Mouse (Mus musculus) limb, embryonic 12.5 days (tissue): ENCODE results near the gene Zbtb20. TPM values are rescaled to one million over a fixed set of nuclear protein-coding genes. Genes with fewer than 3 reads are reported as not detected.

ENCODE experiments used
- ATAC-seq: fragments of 200-750 bp; cut with Nextera tagmentation; 2 replicates; pipeline ENCODE4 v1.8.0; 2017; ENCODE audit warnings: low read depth, moderate TSS enrichment; ENCODE audit not compliant: insufficient number of reproducible peaks, insufficient read depth, low FRiP score, low TSS enrichment
- H3K27ac ChIP-seq: fragments of 300-500 bp; sonication (generic); 2 replicates; pipeline ENCODE4 v1.5.1; 2016; ENCODE audit warnings: mild to moderate bottlenecking, moderate library complexity
- H3K27me3 ChIP-seq: fragments of 300-500 bp; sonication (generic); 2 replicates; pipeline ENCODE4 v1.6.1; 2016; ENCODE audit warnings: mild to moderate bottlenecking, moderate library complexity
- H3K36me3 ChIP-seq: fragments of 300-500 bp; sonication (generic); 2 replicates; pipeline ENCODE4 v1.6.1; 2016; ENCODE audit warnings: mild to moderate bottlenecking, moderate library complexity
- H3K4me1 ChIP-seq: fragments of 300-500 bp; sonication (generic); replicated peaks from 2 replicates; pipeline ENCODE4 v1.6.1; 2016
- H3K4me2 ChIP-seq: fragments of 300-500 bp; sonication (generic); 2 replicates; pipeline ENCODE4 v1.6.1; 2016; ENCODE audit warnings: mild to moderate bottlenecking, moderate library complexity
- H3K4me3 ChIP-seq: fragments of 300-500 bp; sonication (generic); replicated peaks from 2 replicates; pipeline ENCODE4 v1.5.1; 2016; ENCODE audit warnings: mild to moderate bottlenecking
- H3K9ac ChIP-seq: fragments of 300-500 bp; sonication (generic); replicated peaks from 2 replicates; pipeline ENCODE4 v1.6.1; 2016; ENCODE audit warnings: mild to moderate bottlenecking, moderate library complexity
- H3K9me3 ChIP-seq: fragments of 300-500 bp; sonication (generic); 2 replicates; pipeline ENCODE4 v1.6.1; 2016; ENCODE audit warnings: mild to moderate bottlenecking, moderate library complexity
- WGBS: fragments of 180-500 bp; shearing (Covaris S2); methylation state at CpG from one replicate; pipeline ENCODE4 v1.1.7; 2016; 5-methylcytosine and 5-hydroxymethylcytosine counted together
- polyA plus RNA-seq: library from polyadenylated mRNA; unstranded; fragments of >200 nt; fragmentation: Nextera tagmentation; extraction: Ambion mirVana; gene quantifications from 2 replicates; pipeline ENCODE4 v1.2.1, GENCODE M21; 2016

The Zbtb20 gene
- polyA plus RNA-seq, 1 experiment from 2014 or later = 18.8 TPM

- Histone ChIP-seq H3K4me3 (no peak overlapping the region), H3K27me3 (no peaks in the 10 kb centered on the region), H3K4me1 (no peaks in the 10 kb centered on the region), H3K4me2 (no peak overlapping the region), H3K9me3 (no peaks in the 10 kb centered on the region), H3K36me3 (no peaks in the 10 kb centered on the region), H3K27ac (no peak overlapping the region), H3K9ac (no peak overlapping the region)
- WGBS = 74% methylated on average over 5 of the region's 5 CpGs
- ATAC-seq = no peak
Observed at GRCm38 (mm10) chr16:43386426-43386825, 510.7 kb downstream of the Zbtb20 start.

GRCm38 (mm10) chr16:43388389-43388788 is 512.7 kb downstream of the Zbtb20 start:
- 83% methylated on average over 5 of the region's 5 CpGs for WGBS
- Histone ChIP-seq H3K4me2 (no peak overlapping the region), H3K36me3 (no peaks in the 10 kb centered on the region), H3K4me3 (no peak overlapping the region), H3K4me1 (0 out of 2 replicates have a peak, but pooled peaks cover 2% of the 10 kb centered on the region), H3K9me3 (no peaks in the 10 kb centered on the region), H3K9ac (no peak overlapping the region), H3K27me3 (no peaks in the 10 kb centered on the region), H3K27ac (no peak overlapping the region)
- ATAC-seq = no peak

- H3K4me2 ChIP-seq = no peak overlapping the region
- 0 out of 2 replicates have a peak, but pooled peaks cover 4% of the 10 kb centered on the region for H3K4me1 ChIP-seq
- ATAC-seq = no peak
- H3K9me3 ChIP-seq = no peaks in the 10 kb centered on the region
- H3K27ac ChIP-seq = no peak overlapping the region
- 86% methylated on average over 4 of the region's 4 CpGs for WGBS
- no peaks in the 10 kb centered on the region for H3K27me3 ChIP-seq
- H3K36me3 ChIP-seq = no peaks in the 10 kb centered on the region
- H3K4me3 ChIP-seq = no peak overlapping the region
- no peak overlapping the region for H3K9ac ChIP-seq
Observed at GRCm38 (mm10) chr16:43390387-43390786, 514.7 kb downstream of the Zbtb20 start.

DNA sequence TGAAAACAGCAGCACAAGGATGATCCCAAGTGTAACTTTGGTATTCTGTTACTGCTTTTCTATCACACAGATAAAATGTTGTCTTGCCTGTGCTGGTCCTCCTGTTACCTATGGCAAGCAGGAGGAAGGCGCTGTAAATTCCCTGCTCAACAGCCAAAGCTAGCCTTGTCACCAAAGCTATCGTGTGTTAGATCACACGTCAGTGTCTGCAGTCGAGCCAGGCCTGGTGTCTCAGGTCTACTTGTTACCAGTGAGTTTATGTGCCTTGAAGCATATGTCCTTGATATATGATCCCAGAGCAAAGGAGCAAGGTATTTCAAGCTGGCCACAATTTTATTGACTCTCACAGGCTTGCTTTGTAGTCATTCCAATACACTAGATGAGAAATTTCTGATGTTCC is 517.7 kb downstream of the Zbtb20 start:
- Histone ChIP-seq H3K9me3 (no peaks in the 10 kb centered on the region), H3K36me3 (no peaks in the 10 kb centered on the region), H3K27ac (no peak overlapping the region), H3K9ac (no peak overlapping the region), H3K4me2 (no peak overlapping the region), H3K27me3 (no peaks in the 10 kb centered on the region), H3K4me3 (no peak overlapping the region), H3K4me1 (0 out of 2 replicates have a peak, but pooled peaks cover 4% of the 10 kb centered on the region)
- no peak for ATAC-seq
- 33% methylated on average over 4 of the region's 4 CpGs for WGBS

- H3K4me3 ChIP-seq = no peak overlapping the region
- H3K27ac ChIP-seq = no peak overlapping the region
- H3K4me2 ChIP-seq = no peak overlapping the region
- no peaks in the 10 kb centered on the region for H3K9me3 ChIP-seq
- no peak overlapping the region for H3K9ac ChIP-seq
- 74% methylated on average over 9 of the region's 9 CpGs for WGBS
- H3K4me1 ChIP-seq = 0 out of 2 replicates have a peak, but pooled peaks cover 4% of the 10 kb centered on the region
- H3K36me3 ChIP-seq = no peaks in the 10 kb centered on the region
- ATAC-seq = no peak
- H3K27me3 ChIP-seq = no peaks in the 10 kb centered on the region
Observed at GRCm38 (mm10) chr16:43394013-43394568, 518.4 kb downstream of the Zbtb20 start.

- Histone ChIP-seq H3K9ac (no peak overlapping the region), H3K27ac (no peak overlapping the region), H3K9me3 (no peaks in the 10 kb centered on the region), H3K27me3 (no peaks in the 10 kb centered on the region), H3K4me2 (no peak overlapping the region), H3K4me3 (no peak overlapping the region), H3K36me3 (no peaks in the 10 kb centered on the region), H3K4me1 (0 out of 2 replicates have a peak, but pooled peaks cover 4% of the 10 kb centered on the region)
- 80% methylated on average over 2 of the region's 2 CpGs for WGBS
- no peak for ATAC-seq
Observed at GRCm38 (mm10) chr16:43394760-43395159, 519.1 kb downstream of the Zbtb20 start.

GRCm38 (mm10) chr16:43396849-43397628 is 521.4 kb downstream of the Zbtb20 start:
- Histone ChIP-seq H3K4me2 (no peak overlapping the region), H3K9ac (no peak overlapping the region), H3K27ac (no peak overlapping the region), H3K4me1 (0 out of 2 replicates have a peak, but pooled peaks cover 4% of the 10 kb centered on the region), H3K36me3 (no peaks in the 10 kb centered on the region), H3K27me3 (no peaks in the 10 kb centered on the region), H3K4me3 (no peak overlapping the region), H3K9me3 (no peaks in the 10 kb centered on the region)
- no peak for ATAC-seq
- 84% methylated on average over 11 of the region's 11 CpGs for WGBS

DNA sequence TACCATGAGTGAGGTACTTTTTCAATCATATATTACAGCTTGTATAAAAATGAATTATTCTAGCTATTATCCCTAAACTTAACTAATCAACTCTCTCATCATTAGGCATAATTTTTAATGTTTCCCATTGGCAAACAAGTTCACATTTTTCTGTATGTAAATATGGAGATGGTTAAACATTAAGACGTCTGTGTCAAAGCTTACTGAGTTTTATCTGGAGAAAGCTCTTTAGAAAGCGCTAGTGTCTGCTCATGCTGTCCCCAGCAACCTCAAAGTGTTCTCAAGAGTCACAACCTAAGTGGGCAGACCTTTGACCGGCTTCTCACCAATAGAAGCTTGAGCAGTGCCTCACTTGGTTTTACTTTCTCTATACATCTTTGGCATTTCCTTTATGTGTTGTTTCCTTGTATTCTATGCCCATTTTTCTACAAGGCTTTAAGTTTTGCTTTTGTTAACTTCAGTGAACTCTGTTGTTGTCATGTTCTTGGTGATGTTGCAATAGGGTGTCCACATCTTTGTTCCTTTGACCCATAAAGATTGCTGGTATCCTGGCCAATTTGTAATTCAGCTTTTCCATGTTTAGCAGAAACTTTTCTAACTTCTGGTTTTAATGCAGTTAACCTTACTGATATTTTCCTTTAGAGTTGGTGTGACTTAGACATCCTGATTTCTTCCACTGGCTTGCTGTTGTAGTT is 522.1 kb downstream of the Zbtb20 start:
- 89% methylated on average over 3 of the region's 3 CpGs for WGBS
- H3K27me3 ChIP-seq = no peaks in the 10 kb centered on the region
- H3K9ac ChIP-seq = no peak overlapping the region
- H3K4me2 ChIP-seq = no peak overlapping the region
- no peaks in the 10 kb centered on the region for H3K9me3 ChIP-seq
- 0 out of 2 replicates have a peak, but pooled peaks cover 4% of the 10 kb centered on the region for H3K4me1 ChIP-seq
- H3K27ac ChIP-seq = no peak overlapping the region
- ATAC-seq = no peak
- no peak overlapping the region for H3K4me3 ChIP-seq
- H3K36me3 ChIP-seq = no peaks in the 10 kb centered on the region

DNA sequence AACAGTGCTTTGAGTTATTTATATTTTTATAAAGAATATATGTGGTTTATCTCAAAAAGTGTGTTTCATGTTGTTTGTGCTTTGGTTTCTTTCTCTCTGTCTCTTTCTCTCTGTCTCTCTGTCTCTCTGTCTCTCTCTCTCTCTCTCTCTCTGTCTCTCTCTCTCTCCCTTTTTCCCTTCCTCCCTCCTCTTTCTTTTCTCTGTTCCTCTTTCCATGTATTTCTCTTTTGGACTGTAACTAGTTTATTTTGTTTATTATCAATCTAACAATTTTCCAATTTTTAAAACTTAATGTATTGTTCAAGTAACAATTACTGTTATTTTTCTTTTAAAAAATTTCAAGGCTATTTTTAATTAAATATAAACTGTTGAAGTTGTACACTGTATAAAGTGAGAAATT is 523.7 kb downstream of the Zbtb20 start:
- H3K27ac ChIP-seq = no peak overlapping the region
- H3K36me3 ChIP-seq = no peaks in the 10 kb centered on the region
- ATAC-seq = no peak
- no peaks in the 10 kb centered on the region for H3K4me1 ChIP-seq
- no peak overlapping the region for H3K4me2 ChIP-seq
- H3K27me3 ChIP-seq = no peaks in the 10 kb centered on the region
- no peak overlapping the region for H3K4me3 ChIP-seq
- H3K9ac ChIP-seq = no peak overlapping the region
- no peaks in the 10 kb centered on the region for H3K9me3 ChIP-seq

DNA sequence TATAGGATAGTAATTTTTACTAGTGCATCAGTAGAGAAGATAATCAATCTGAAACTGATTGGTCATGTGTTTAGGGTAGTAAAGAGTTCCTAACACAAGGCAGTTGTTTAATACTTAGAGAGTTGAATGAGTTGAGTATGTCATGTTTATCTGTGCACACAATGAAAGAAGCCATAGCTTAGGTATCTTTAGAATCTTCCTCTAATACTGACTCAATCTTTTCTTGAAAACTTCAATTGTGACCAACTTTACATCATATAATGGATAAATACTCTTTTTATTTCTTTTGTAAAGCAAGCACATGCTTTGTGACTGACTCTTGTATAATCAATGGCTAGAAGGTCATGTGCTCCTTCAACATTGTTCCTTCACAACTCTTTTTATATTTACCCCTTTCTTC is 524.4 kb downstream of the Zbtb20 start:
- Histone ChIP-seq H3K27me3 (no peaks in the 10 kb centered on the region), H3K4me3 (no peak overlapping the region), H3K9ac (no peak overlapping the region), H3K4me1 (no peaks in the 10 kb centered on the region), H3K4me2 (no peak overlapping the region), H3K36me3 (no peaks in the 10 kb centered on the region), H3K27ac (no peak overlapping the region), H3K9me3 (no peaks in the 10 kb centered on the region)
- no peak for ATAC-seq

DNA sequence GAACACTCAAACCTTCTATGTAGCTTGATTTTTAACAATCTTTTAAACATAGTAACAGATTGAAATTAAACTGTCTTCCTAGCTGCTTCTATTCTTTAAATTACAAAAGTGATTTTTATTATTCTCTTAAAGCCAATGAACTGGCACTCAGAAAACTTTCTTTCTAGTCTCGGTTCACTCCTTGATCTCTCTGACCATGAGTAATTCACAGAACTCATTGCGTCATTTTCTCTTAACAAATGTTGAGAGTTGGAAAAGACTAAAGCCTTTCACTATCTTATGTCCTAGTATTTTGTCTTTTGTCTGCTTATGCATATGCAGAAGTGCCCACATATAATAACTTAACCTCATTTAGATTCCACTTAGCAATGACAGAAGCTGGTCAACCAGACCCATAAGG is 525.3 kb downstream of the Zbtb20 start:
- WGBS = 84% methylated on average over 2 of the region's 2 CpGs

More for the DNA sequence above, 525.3 kb downstream of the Zbtb20 start:
- no peak overlapping the region for H3K4me3 ChIP-seq
- H3K27ac ChIP-seq = no peak overlapping the region
- H3K9ac ChIP-seq = no peak overlapping the region
- no peaks in the 10 kb centered on the region for H3K36me3 ChIP-seq
- H3K4me1 ChIP-seq = no peaks in the 10 kb centered on the region
- no peak overlapping the region for H3K4me2 ChIP-seq
- no peaks in the 10 kb centered on the region for H3K27me3 ChIP-seq
- no peaks in the 10 kb centered on the region for H3K9me3 ChIP-seq
- ATAC-seq = no peak
